Mouse (Mus musculus) MEL (cell line): ENCODE results near the gene Ing3. TPM values are rescaled to one million over a fixed set of nuclear protein-coding genes. Genes with fewer than 3 reads are reported as not detected.

Experiments
- DNase-seq: peaks from one replicate; pipeline ENCODE4 v3.0.0; 2011; ENCODE audit warnings: low read depth, low spot score
- H3K27ac ChIP-seq: 2 replicates; pipeline ENCODE4 v1.5.1; 2012; ENCODE audit warnings: low read depth, mild to moderate bottlenecking, control low read depth, low read length, moderate library complexity; ENCODE audit not compliant: control insufficient read depth
- H3K27me3 ChIP-seq, 2 experiments: fragments of 150-350 bp in 1 of 2; sonication (generic) in 1 of 2; 2 replicates each; pipeline ENCODE4 v1.6.1; 2012; ENCODE audit warnings: low read length in 2 of 2, mild to moderate bottlenecking in 2 of 2, improper control_type of control experiment in 1 of 2, moderate library complexity in 1 of 2; ENCODE audit not compliant: insufficient read depth in 2 of 2, control insufficient read depth in 1 of 2
- H3K36me3 ChIP-seq, 2 experiments: 2 replicates each; pipeline ENCODE4 v1.6.1; 2012 to 2014; ENCODE audit warnings: low read length in 2 of 2, improper control_type of control experiment in 1 of 2, inconsistent platforms in 1 of 2, mild to moderate bottlenecking in 1 of 2; ENCODE audit not compliant: insufficient read depth in 2 of 2, control insufficient read depth in 1 of 2
- H3K4me1 ChIP-seq, 2 experiments: fragments of 150-350 bp in 1 of 2; sonication (generic) in 1 of 2; 2 replicates each; pipeline ENCODE4 v1.6.1; 2012; ENCODE audit warnings: low read length in 2 of 2, improper control_type of control experiment in 1 of 2, mild to moderate bottlenecking in 1 of 2; ENCODE audit not compliant: insufficient read depth in 2 of 2, control insufficient read depth in 1 of 2
- H3K4me3 ChIP-seq, 2 experiments: fragments of 150-350 bp in 1 of 2; sonication (generic) in 1 of 2; 2 replicates each; pipeline ENCODE4 v1.5.1; 2012; ENCODE audit warnings: low read depth in 2 of 2, low read length in 2 of 2, mild to moderate bottlenecking in 2 of 2, moderate library complexity in 2 of 2, control low read depth in 1 of 2, improper control_type of control experiment in 1 of 2; ENCODE audit not compliant: control insufficient read depth in 1 of 2, insufficient read depth in 1 of 2
- H3K79me2 ChIP-seq: 2 replicates; pipeline ENCODE4 v1.6.1; 2012; ENCODE audit warnings: mild to moderate bottlenecking, low read length, moderate library complexity; ENCODE audit not compliant: control insufficient read depth, poor library complexity, insufficient read depth
- H3K9ac ChIP-seq: 2 replicates; pipeline ENCODE4 v1.6.1; 2012; ENCODE audit warnings: low read depth, mild to moderate bottlenecking, control low read depth, low read length, moderate library complexity; ENCODE audit not compliant: control insufficient read depth, poor library complexity, severe bottlenecking
- H3K9me3 ChIP-seq: fragments of 150-350 bp; sonication (generic); replicated peaks from 2 replicates; pipeline ENCODE4 v1.6.1; 2012; ENCODE audit warnings: mild to moderate bottlenecking, low read length, improper control_type of control experiment, moderate library complexity; ENCODE audit not compliant: insufficient read depth
- CHD2 ChIP-seq: IDR thresholded peaks from 2 replicates; pipeline ENCODE4 v1.6.1; 2011; ENCODE audit warnings: low read length, improper control_type of control experiment
- CTCF ChIP-seq, 3 experiments: IDR thresholded peaks in 2 of 3; conservative IDR thresholded peaks in 1 of 3; 2 replicates each; pipeline ENCODE4 v1.5.1; 2011 to 2012; ENCODE audit warnings: low read length in 3 of 3, low read depth in 2 of 3, mild to moderate bottlenecking in 2 of 3, improper control_type of control experiment in 1 of 3, inconsistent platforms in 1 of 3, mixed read lengths in 1 of 3, moderate library complexity in 1 of 3; ENCODE audit not compliant: control insufficient read depth in 1 of 3, insufficient read depth in 1 of 3, poor library complexity in 1 of 3, severe bottlenecking in 1 of 3
- E2F4 ChIP-seq: IDR thresholded peaks from 2 replicates; pipeline ENCODE4 v1.6.1; 2011; ENCODE audit warnings: low read depth, low read length, improper control_type of control experiment, borderline replicate concordance
- ELF1 ChIP-seq: IDR thresholded peaks from 2 replicates; pipeline ENCODE4 v1.6.1; 2014; ENCODE audit warnings: low read depth, mild to moderate bottlenecking, inconsistent platforms, low read length, improper control_type of control experiment, moderate library complexity
- EP300 ChIP-seq, 2 experiments: IDR thresholded peaks; 2 replicates each; pipeline ENCODE4 v1.6.1; 2011; ENCODE audit warnings: improper control_type of control experiment in 2 of 2, low read length in 2 of 2, low read depth in 1 of 2, mild to moderate bottlenecking in 1 of 2
- GABPA ChIP-seq: IDR thresholded peaks from 2 replicates; pipeline ENCODE4 v1.6.1; 2012; ENCODE audit warnings: low read depth, mild to moderate bottlenecking, inconsistent platforms, low read length, improper control_type of control experiment, moderate library complexity
- GATA1 ChIP-seq: IDR thresholded peaks from 2 replicates; pipeline ENCODE4 v1.6.1; 2011; ENCODE audit warnings: low read depth, low read length, improper control_type of control experiment
- JUND ChIP-seq: IDR thresholded peaks from 2 replicates; pipeline ENCODE4 v1.6.1; 2011; ENCODE audit warnings: low read depth, mild to moderate bottlenecking, improper control_type of control experiment, low read length
- MAFK ChIP-seq: IDR thresholded peaks from 2 replicates; pipeline ENCODE4 v1.6.1; 2011; ENCODE audit warnings: low read depth, mild to moderate bottlenecking, low read length, improper control_type of control experiment, borderline replicate concordance
- MEF2A ChIP-seq: IDR thresholded peaks from 2 replicates; pipeline ENCODE4 v1.6.1; 2014; ENCODE audit warnings: low read depth, mild to moderate bottlenecking, inconsistent platforms, low read length, improper control_type of control experiment; ENCODE audit not compliant: poor library complexity, insufficient replicate concordance, severe bottlenecking; ENCODE audit errors: extremely low read depth
- MXI1 ChIP-seq: IDR thresholded peaks from 2 replicates; pipeline ENCODE4 v1.6.1; 2011; ENCODE audit warnings: mild to moderate bottlenecking, low read depth, low read length, improper control_type of control experiment
- NELFE ChIP-seq: IDR thresholded peaks from 2 replicates; pipeline ENCODE4 v1.6.1; 2011; ENCODE audit warnings: low read depth, low read length, improper control_type of control experiment
- NRF1 ChIP-seq: IDR thresholded peaks from 2 replicates; pipeline ENCODE4 v1.6.1; 2014; ENCODE audit warnings: low read depth, mild to moderate bottlenecking, inconsistent platforms, low read length, improper control_type of control experiment, moderate library complexity; ENCODE audit not compliant: poor library complexity, insufficient read depth, severe bottlenecking
- POLR2AphosphoS5 ChIP-seq: IDR thresholded peaks from 2 replicates; pipeline ENCODE4 v1.6.1; 2012; ENCODE audit warnings: low read depth, borderline replicate concordance, mild to moderate bottlenecking, inconsistent platforms, low read length, moderate library complexity, mixed read lengths
- RAD21 ChIP-seq: IDR thresholded peaks from 2 replicates; pipeline ENCODE4 v1.6.1; 2011; ENCODE audit warnings: mild to moderate bottlenecking, low read depth, low read length, improper control_type of control experiment
- RCOR1 ChIP-seq: IDR thresholded peaks from 2 replicates; pipeline ENCODE4 v1.6.1; 2012; ENCODE audit warnings: low read depth, mild to moderate bottlenecking, inconsistent platforms, low read length, improper control_type of control experiment
- SIN3A ChIP-seq: IDR thresholded peaks from 2 replicates; pipeline ENCODE4 v1.6.1; 2012; ENCODE audit warnings: low read length, improper control_type of control experiment, inconsistent platforms
- TBP ChIP-seq: IDR thresholded peaks from 2 replicates; pipeline ENCODE4 v1.8.0; 2011; ENCODE audit warnings: low read depth, low read length, improper control_type of control experiment
- TCF12 ChIP-seq: IDR thresholded peaks from 2 replicates; pipeline ENCODE4 v1.6.1; 2014; ENCODE audit warnings: low read depth, mild to moderate bottlenecking, inconsistent platforms, low read length, improper control_type of control experiment, moderate library complexity
- UBTF ChIP-seq: IDR thresholded peaks from 2 replicates; pipeline ENCODE4 v1.6.1; 2012; ENCODE audit warnings: low read depth, mild to moderate bottlenecking, inconsistent platforms, low read length, improper control_type of control experiment, moderate library complexity, borderline replicate concordance; ENCODE audit not compliant: insufficient read depth
- ZC3H11A ChIP-seq: IDR thresholded peaks from 2 replicates; pipeline ENCODE4 v1.6.1; 2012; ENCODE audit warnings: low read depth, mild to moderate bottlenecking, inconsistent platforms, low read length, improper control_type of control experiment
- ZKSCAN1 ChIP-seq: IDR thresholded peaks from 2 replicates; pipeline ENCODE4 v1.6.1; 2012; ENCODE audit warnings: low read depth, mild to moderate bottlenecking, inconsistent platforms, low read length, improper control_type of control experiment, moderate library complexity
- polyA plus RNA-seq, 2 experiments: library from polyadenylated mRNA; stranded (reverse) in 1 of 2; unstranded in 1 of 2; fragments of >175 nt in 1 of 2; fragments of >200 nt in 1 of 2; gene quantifications; 2 replicates each; pipeline versions ENCODE4 v1.2.1 to v1.2.4; 2012; ENCODE audit warnings: low replicate concordance in 2 of 2, low read depth in 1 of 2; ENCODE audit not compliant: insufficient read length in 2 of 2, insufficient read depth in 1 of 2, missing spikeins in 1 of 2
- total RNA-seq: library from RNA; depleted of rRNA; stranded (reverse); fragments of 300-350 nt; gene quantifications from 2 replicates; pipeline ENCODE4 v1.2.3, GENCODE M21; 2012

Gene Ing3
- total and polyA plus RNA-seq, 3 experiments: 13.4 to 16.5 TPM; not detected in 1

DNA sequence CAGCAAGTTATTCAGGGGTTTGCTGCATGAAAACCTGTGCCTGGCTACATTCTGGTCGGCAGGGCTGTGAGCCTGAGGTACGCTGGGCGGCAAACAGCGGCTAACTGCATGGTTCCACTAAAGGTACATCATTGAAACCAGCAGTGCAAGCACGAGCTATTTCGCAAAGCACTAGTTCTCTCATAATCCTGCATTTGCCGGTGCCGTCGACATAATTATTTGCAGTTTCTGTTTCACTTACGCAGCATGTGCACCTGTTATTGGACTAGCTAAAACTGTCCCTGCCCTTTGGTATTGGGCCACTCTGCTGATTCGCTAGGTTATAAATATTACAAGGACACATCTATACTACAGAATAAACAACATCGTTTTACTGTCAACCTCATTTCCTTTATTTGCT lies 60.9 kb downstream of the Ing3 start:
- Histone ChIP-seq H3K9ac (no peak overlapping the region), H3K4me1 (no peaks in the 10 kb centered on the region), H3K36me3 (no peaks in the 10 kb centered on the region), H3K4me3 (no peak overlapping the region), H3K9me3 (no peaks in the 10 kb centered on the region), H3K27me3 (peaks cover 0 to 1% of the 10 kb centered on the region in 2 experiments; a peak in 2 of 4 replicates), H3K27ac (no peak overlapping the region), H3K79me2 (no peaks in the 10 kb centered on the region)
- TF ChIP-seq POLR2AphosphoS5: no peak
- no peak for TF ChIP-seq EP300 (IDR thresholded peaks at IDR 0.05; ENCODE audit: low read depth in 1 of 2, low read length in 2 of 2)
- no peak for TF ChIP-seq SIN3A
- no peak for TF ChIP-seq MXI1
- TF ChIP-seq E2F4: no peak
- TF ChIP-seq ELF1: no peak
- no peak for TF ChIP-seq UBTF
- TF ChIP-seq MEF2A: no peak
- TF ChIP-seq CTCF (IDR thresholded peaks at IDR 0.05 in 2 of 3, conservative IDR thresholded peaks at IDR 0.05 in 1 of 3; ENCODE audit: control insufficient read depth in 1 of 3, insufficient read depth in 1 of 3, low read depth in 2 of 3, low read length in 3 of 3, poor library complexity in 1 of 3, severe bottlenecking in 1 of 3): no peak
- TF ChIP-seq GABPA: no peak
- TF ChIP-seq CHD2: no peak
- TF ChIP-seq GATA1: no peak
- TF ChIP-seq JUND: no peak
- no peak for TF ChIP-seq NRF1
- TF ChIP-seq RAD21: no peak
- TF ChIP-seq MAFK: no peak
- no peak for TF ChIP-seq TBP
- no peak for TF ChIP-seq ZKSCAN1
- no peak for TF ChIP-seq ZC3H11A
- no peak for DNase-seq

DNA sequence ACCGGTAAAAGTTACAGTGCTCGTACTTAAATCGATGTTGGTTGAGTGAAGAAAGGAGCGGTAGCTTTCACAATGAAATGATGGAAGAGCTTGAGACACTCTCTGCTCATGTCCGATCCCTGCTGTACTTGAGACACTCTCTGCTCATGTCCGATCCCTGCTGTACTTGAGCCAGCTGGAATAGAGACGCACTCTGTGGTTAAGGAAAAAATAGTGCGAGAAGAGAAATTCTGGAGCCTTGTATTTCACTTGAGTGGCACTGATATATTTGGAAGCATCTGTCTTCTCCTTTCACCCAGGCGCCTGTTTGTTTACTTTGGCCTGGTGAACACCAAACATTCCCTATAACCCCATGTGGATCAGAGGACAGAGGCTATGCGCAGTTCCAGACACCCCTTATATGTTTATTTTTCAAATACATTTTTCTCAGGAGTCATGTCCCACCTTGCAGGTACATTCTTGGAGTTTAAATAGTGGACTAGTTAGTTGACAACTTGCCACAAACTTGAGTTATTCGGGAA lies 61.5 kb downstream of the Ing3 start:
- no peaks in the 10 kb centered on the region for H3K4me1 ChIP-seq
- H3K27me3 ChIP-seq: peaks cover 0 to 1% of the 10 kb centered on the region in 2 experiments; a peak in 1 of 4 replicates
- DNase-seq: no peak
- H3K9me3 ChIP-seq: no peaks in the 10 kb centered on the region
- H3K4me3 ChIP-seq: no peak overlapping the region
- no peak overlapping the region for H3K27ac ChIP-seq
- no peaks in the 10 kb centered on the region for H3K36me3 ChIP-seq
- H3K9ac ChIP-seq: no peak overlapping the region
- H3K79me2 ChIP-seq: no peaks in the 10 kb centered on the region
- TF ChIP-seq UBTF (no peak), ZC3H11A (no peak), POLR2AphosphoS5 (no peak), EP300 (IDR thresholded peaks at IDR 0.05; ENCODE audit: low read depth in 1 of 2, low read length in 2 of 2) (no peak), GABPA (no peak), RCOR1 (no peak), TCF12 (no peak), ZKSCAN1 (no peak), NELFE (no peak)
